Mouse (Mus musculus): ENCODE results near the gene Ly6g6e. TPM values are rescaled to one million over a fixed set of nuclear protein-coding genes. Genes with fewer than 3 reads are reported as not detected.

Ly6g6e gene
- total and polyA plus RNA-seq, 3 experiments = 0.23 TPM; not detected in 2

DNA sequence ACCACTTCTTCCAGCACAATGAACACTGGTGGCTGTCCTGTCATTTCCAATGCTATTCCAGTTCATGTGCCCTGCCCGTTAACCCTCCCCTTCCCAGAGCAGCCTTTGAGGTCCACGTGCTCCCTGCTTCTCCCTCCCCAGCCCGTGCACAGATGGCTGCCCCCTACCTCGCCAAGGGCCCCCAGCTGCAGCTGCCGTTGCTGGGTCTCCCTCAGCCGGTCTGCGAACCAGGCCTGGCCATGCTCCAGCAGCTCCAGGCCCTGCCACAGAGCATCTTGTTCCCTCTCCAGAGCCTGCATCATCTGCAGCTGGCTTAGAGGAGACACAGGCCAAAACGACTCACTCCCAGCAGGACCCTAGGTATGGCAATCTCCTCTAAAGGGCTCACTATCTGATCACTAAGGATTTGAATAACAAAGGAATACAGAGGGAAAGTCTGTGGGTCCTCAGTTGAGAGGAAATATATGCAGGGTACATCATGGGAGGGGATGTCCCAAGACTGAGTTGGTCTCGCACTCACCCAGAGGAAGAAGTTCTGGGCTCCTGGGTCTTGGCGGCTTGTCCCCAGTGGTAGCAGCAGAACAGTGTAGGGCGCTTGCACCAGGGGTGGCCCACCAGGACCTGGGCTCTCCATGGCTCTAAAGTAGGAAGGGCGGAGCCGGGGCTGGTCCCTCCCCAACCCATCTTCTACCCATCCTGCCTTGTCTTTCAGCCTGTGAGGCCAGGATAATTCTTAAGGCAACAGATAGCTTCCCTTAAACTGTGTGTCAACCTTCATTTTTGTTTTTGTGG, 49.2 kb upstream of the Ly6g6e start, which contains the start of gene Sapcd1 (continued):
- TF ChIP-seq USF1 (IDR thresholded peaks at IDR 0.05; ENCODE audit: low read depth, low read length) = 0 out of 2 replicates have a peak, but pooled peaks have one; percentile 9
- 0 out of 2 replicates have a peak, but pooled peaks have one; percentile 20 for TF ChIP-seq MXI1 (IDR thresholded peaks at IDR 0.05; ENCODE audit: low read depth, low read length)
- no peak for TF ChIP-seq KAT2A (conservative IDR thresholded peaks at IDR 0.05; ENCODE audit: low read depth, low read length)
- TF ChIP-seq MAFK (IDR thresholded peaks at IDR 0.05; ENCODE audit: borderline replicate concordance, low read depth, low read length) = no peak
- no peak for TF ChIP-seq POLR2AphosphoS5 (IDR thresholded peaks at IDR 0.05; ENCODE audit: borderline replicate concordance, low read depth, low read length)
- TF ChIP-seq MAX (IDR thresholded peaks at IDR 0.05; ENCODE audit: low read length) = peak; percentile 67
- TF ChIP-seq ZKSCAN1 (IDR thresholded peaks at IDR 0.05; ENCODE audit: low read depth, low read length) = no peak
- no peak for TF ChIP-seq UBTF (IDR thresholded peaks at IDR 0.05; ENCODE audit: borderline replicate concordance, insufficient read depth, low read depth, low read length)
- no peak for TF ChIP-seq ZC3H11A (IDR thresholded peaks at IDR 0.05; ENCODE audit: low read depth, low read length)
- no peak for TF ChIP-seq SMC3 (IDR thresholded peaks at IDR 0.05; ENCODE audit: low read depth, low read length)
- TF ChIP-seq E2F4 (IDR thresholded peaks at IDR 0.05; ENCODE audit: borderline replicate concordance, low read depth, low read length) = no peak
- TF ChIP-seq GATA1 (IDR thresholded peaks at IDR 0.05; ENCODE audit: low read depth, low read length) = peak; percentile 31; the same call in 1 of the 2 replicates
- TF ChIP-seq TAL1 (IDR thresholded peaks at IDR 0.05; ENCODE audit: low read length) = no peak
- peak; percentile 46; the same call in 1 of the 2 replicates for TF ChIP-seq POLR2AphosphoS2 (IDR thresholded peaks at IDR 0.05; ENCODE audit: low read length)
- TF ChIP-seq RAD21 (IDR thresholded peaks at IDR 0.05; ENCODE audit: low read depth, low read length) = no peak
- TF ChIP-seq ZMIZ1 (IDR thresholded peaks at IDR 0.05; ENCODE audit: low read depth, low read length) = peak; percentile 70; the same call in 1 of the 2 replicates
- peak; percentile 41; the same call in 1 of the 2 replicates for TF ChIP-seq TCF12 (IDR thresholded peaks at IDR 0.05; ENCODE audit: low read depth, low read length)
- no peak for TF ChIP-seq HCFC1 (IDR thresholded peaks at IDR 0.05; ENCODE audit: low read depth, low read length)
- peak in 1 of 2 experiments; percentile 59; a peak in 1 of 4 replicates for TF ChIP-seq EP300 (IDR thresholded peaks at IDR 0.05; ENCODE audit: low read depth in 1 of 2, low read length in 2 of 2)
- no peak for TF ChIP-seq CHD2 (IDR thresholded peaks at IDR 0.05; ENCODE audit: low read length)

- peaks cover 36% of the 10 kb centered on the region for H3K79me2 ChIP-seq (ENCODE audit: control insufficient read depth, insufficient read depth, low read length, poor library complexity)
- peaks cover 9 to 40% of the 10 kb centered on the region in 2 experiments; a peak in 3 of 4 replicates for H3K4me1 ChIP-seq (ENCODE audit: control insufficient read depth in 1 of 2, insufficient read depth in 2 of 2, low read length in 2 of 2)
- H3K36me3 ChIP-seq (ENCODE audit: control insufficient read depth in 1 of 2, insufficient read depth in 2 of 2, low read length in 2 of 2) = peaks cover 0 to 34% of the 10 kb centered on the region in 2 experiments; a peak in 2 of 4 replicates
- no peaks in the 10 kb centered on the region for H3K27me3 ChIP-seq (ENCODE audit: control insufficient read depth in 1 of 2, insufficient read depth in 2 of 2, low read length in 2 of 2)
- no peak overlapping the region for H3K4me3 ChIP-seq (ENCODE audit: control insufficient read depth in 1 of 2, insufficient read depth in 1 of 2, low read depth in 2 of 2, low read length in 2 of 2)
- peak overlapping the region; percentile 85 for H3K27ac ChIP-seq (ENCODE audit: control insufficient read depth, low read depth, low read length)
- peak overlapping the region; percentile 77 for H3K9ac ChIP-seq (ENCODE audit: control insufficient read depth, low read depth, low read length, poor library complexity, severe bottlenecking)
- H3K9me3 ChIP-seq (replicated peaks; ENCODE audit: insufficient read depth, low read length) = no peaks in the 10 kb centered on the region
- peak; percentile 58 for DNase-seq (ENCODE audit: low read depth, low spot score)
- no peak for TF ChIP-seq MAZ (IDR thresholded peaks at IDR 0.05; ENCODE audit: low read depth, low read length)
- 0 out of 2 replicates have a peak, but pooled peaks have one; percentile 11 for TF ChIP-seq MAX (IDR thresholded peaks at IDR 0.05; ENCODE audit: low read length)
- no peak for TF ChIP-seq CTCF (IDR thresholded peaks at IDR 0.05 in 2 of 3, conservative IDR thresholded peaks at IDR 0.05 in 1 of 3; ENCODE audit: control insufficient read depth in 1 of 3, insufficient read depth in 1 of 3, low read depth in 2 of 3, low read length in 3 of 3, poor library complexity in 1 of 3, severe bottlenecking in 1 of 3)
- peak; percentile 39 to 74 for TF ChIP-seq EP300 (IDR thresholded peaks at IDR 0.05; ENCODE audit: low read depth in 1 of 2, low read length in 2 of 2)
- no peak for TF ChIP-seq MAFK (IDR thresholded peaks at IDR 0.05; ENCODE audit: borderline replicate concordance, low read depth, low read length)
- TF ChIP-seq TBP (IDR thresholded peaks at IDR 0.05; ENCODE audit: low read depth, low read length) = no peak
- no peak for TF ChIP-seq UBTF (IDR thresholded peaks at IDR 0.05; ENCODE audit: borderline replicate concordance, insufficient read depth, low read depth, low read length)
- no peak for TF ChIP-seq NELFE (IDR thresholded peaks at IDR 0.05; ENCODE audit: low read depth, low read length)
- no peak for TF ChIP-seq ZC3H11A (IDR thresholded peaks at IDR 0.05; ENCODE audit: low read depth, low read length)
- TF ChIP-seq JUND (IDR thresholded peaks at IDR 0.05; ENCODE audit: low read depth, low read length) = no peak
- no peak for TF ChIP-seq POLR2AphosphoS2 (IDR thresholded peaks at IDR 0.05; ENCODE audit: low read length)
- no peak for TF ChIP-seq HCFC1 (IDR thresholded peaks at IDR 0.05; ENCODE audit: low read depth, low read length)
- TF ChIP-seq MEF2A (IDR thresholded peaks at IDR 0.05; ENCODE audit: extremely low read depth, insufficient replicate concordance, low read depth, low read length, poor library complexity, severe bottlenecking) = no peak
- no peak for TF ChIP-seq RAD21 (IDR thresholded peaks at IDR 0.05; ENCODE audit: low read depth, low read length)
- TF ChIP-seq MYB (IDR thresholded peaks at IDR 0.05; ENCODE audit: low read depth, low read length) = peak; percentile 57; the same call in 1 of the 2 replicates
- no peak for TF ChIP-seq MXI1 (IDR thresholded peaks at IDR 0.05; ENCODE audit: low read depth, low read length)
- TF ChIP-seq CHD1 (IDR thresholded peaks at IDR 0.05; ENCODE audit: low read depth, low read length) = no peak
- no peak for TF ChIP-seq POLR2A (IDR thresholded peaks at IDR 0.05; ENCODE audit: control insufficient read depth in 1 of 2, insufficient read depth in 1 of 2, low read depth in 1 of 2, low read length in 2 of 2, poor library complexity in 1 of 2)
- TF ChIP-seq ETS1 (IDR thresholded peaks at IDR 0.05; ENCODE audit: low read depth, low read length) = peak; percentile 81
- TF ChIP-seq KAT2A (conservative IDR thresholded peaks at IDR 0.05; ENCODE audit: low read depth, low read length) = no peak
- no peak for TF ChIP-seq BHLHE40 (IDR thresholded peaks at IDR 0.05; ENCODE audit: borderline replicate concordance, low read depth, low read length)
- TF ChIP-seq TAL1 (IDR thresholded peaks at IDR 0.05; ENCODE audit: low read length) = peak; percentile 68
These were observed 48.4 kb upstream of the Ly6g6e start for GRCm38 (mm10) chr17:35028315-35028714.
